Mouse (Mus musculus) limb, embryonic 13.5 days (tissue): ENCODE measurements around the gene Plac1. TPM values are rescaled to one million over a fixed set of nuclear protein-coding genes. Genes with fewer than 3 reads are reported as not detected.

Source experiments
- ATAC-seq: fragments of 200-750 bp; cut with Nextera tagmentation; 2 replicates; pipeline ENCODE4 v1.8.0; 2017; ENCODE audit warnings: low read depth, moderate number of reproducible peaks, moderate TSS enrichment; ENCODE audit not compliant: low FRiP score
- H3K27ac ChIP-seq: fragments of 300-500 bp; sonication (generic); 2 replicates; pipeline ENCODE4 v1.5.1; 2015; ENCODE audit warnings: inconsistent platforms, mild to moderate bottlenecking, moderate library complexity
- H3K27me3 ChIP-seq: fragments of 300-500 bp; sonication (generic); 2 replicates; pipeline ENCODE4 v1.6.1; 2015; ENCODE audit warnings: mild to moderate bottlenecking, inconsistent platforms
- H3K36me3 ChIP-seq: fragments of 300-500 bp; sonication (generic); 2 replicates; pipeline ENCODE4 v1.6.1; 2015; ENCODE audit warnings: inconsistent platforms, mild to moderate bottlenecking, moderate library complexity
- H3K4me1 ChIP-seq: fragments of 300-500 bp; sonication (generic); 2 replicates; pipeline ENCODE4 v1.6.1; 2015; ENCODE audit warnings: inconsistent platforms
- H3K4me2 ChIP-seq: fragments of 300-500 bp; sonication (generic); replicated peaks from 2 replicates; pipeline ENCODE4 v1.6.1; 2015; ENCODE audit warnings: inconsistent platforms, mild to moderate bottlenecking, moderate library complexity
- H3K4me3 ChIP-seq: fragments of 300-500 bp; sonication (generic); 2 replicates; pipeline ENCODE4 v1.5.1; 2015; ENCODE audit warnings: moderate library complexity, mild to moderate bottlenecking, inconsistent platforms
- H3K9ac ChIP-seq: fragments of 300-500 bp; sonication (generic); 2 replicates; pipeline ENCODE4 v1.6.1; 2015; ENCODE audit warnings: mild to moderate bottlenecking, inconsistent platforms
- H3K9me3 ChIP-seq: fragments of 300-500 bp; sonication (generic); 2 replicates; pipeline ENCODE4 v1.6.1; 2016; ENCODE audit warnings: inconsistent platforms
- WGBS: fragments of 180-500 bp; shearing (Covaris S2); methylation state at CpG from one replicate; pipeline ENCODE4 v1.1.7; 2015; 5-methylcytosine and 5-hydroxymethylcytosine counted together
- polyA plus RNA-seq: library from polyadenylated mRNA; unstranded; fragments of >200 nt; fragmentation: Nextera tagmentation; extraction: Ambion mirVana; gene quantifications from 2 replicates; pipeline ENCODE4 v1.2.1, GENCODE M21; 2015

Gene Plac1
- polyA plus RNA-seq, 1 experiment from 2014 or later = 13.3 TPM

GRCm38 (mm10) chrX:53056627-53057026 lies 183.3 kb downstream of the Plac1 start:
- Histone ChIP-seq H3K9ac (peak overlapping the region; percentile 92), H3K4me1 (peaks cover 7% of the 10 kb centered on the region), H3K4me3 (peak overlapping the region; percentile 59), H3K27me3 (peaks cover 11% of the 10 kb centered on the region; the same call in 1 of the 2 replicates), H3K4me2 (peak overlapping the region; percentile 65), H3K27ac (peak overlapping the region; percentile 97), H3K9me3 (no peaks in the 10 kb centered on the region), H3K36me3 (peaks cover 6% of the 10 kb centered on the region; the same call in 1 of the 2 replicates)
- 25% methylated on average over 32 of the region's 33 CpGs for WGBS
- ATAC-seq = peak; percentile 6; the same call in 1 of the 2 replicates

- peak overlapping the region; percentile 97 for H3K27ac ChIP-seq
- H3K4me1 ChIP-seq = peaks cover 7% of the 10 kb centered on the region
- H3K9ac ChIP-seq = peak overlapping the region; percentile 92
- peaks cover 11% of the 10 kb centered on the region; the same call in 1 of the 2 replicates for H3K27me3 ChIP-seq
- H3K36me3 ChIP-seq = peaks cover 6% of the 10 kb centered on the region; the same call in 1 of the 2 replicates
- no peak for ATAC-seq
- WGBS = 11% methylated on average over 9 of the region's 9 CpGs
- H3K4me3 ChIP-seq = peak overlapping the region; percentile 59
- peak overlapping the region; percentile 65 for H3K4me2 ChIP-seq
- no peaks in the 10 kb centered on the region for H3K9me3 ChIP-seq
Observed at GRCm38 (mm10) chrX:53055771-53056170, 184.1 kb downstream of the Plac1 start.

- Histone ChIP-seq H3K9me3 (no peaks in the 10 kb centered on the region), H3K9ac (peak overlapping the region; percentile 63), H3K4me2 (peak overlapping the region; percentile 59), H3K27me3 (peaks cover 11% of the 10 kb centered on the region; the same call in 1 of the 2 replicates), H3K27ac (peak overlapping the region; percentile 80), H3K4me1 (peaks cover 14% of the 10 kb centered on the region), H3K4me3 (peak overlapping the region; percentile 59), H3K36me3 (peaks cover 6% of the 10 kb centered on the region; the same call in 1 of the 2 replicates)
- 39% methylated on average over 5 of the region's 5 CpGs for WGBS
- ATAC-seq = no peak
Observed at GRCm38 (mm10) chrX:53053885-53054284, 186.0 kb downstream of the Plac1 start.

- H3K27me3 ChIP-seq = 0 out of 2 replicates have a peak, but pooled peaks cover 7% of the 10 kb centered on the region
- peak overlapping the region; percentile 80 for H3K27ac ChIP-seq
- 10% methylated on average over 13 of the region's 13 CpGs for WGBS
- peak overlapping the region; percentile 59 for H3K4me2 ChIP-seq
- peaks cover 14% of the 10 kb centered on the region for H3K4me1 ChIP-seq
- peak overlapping the region; percentile 59; the same call in 1 of the 2 replicates for H3K4me3 ChIP-seq
- no peaks in the 10 kb centered on the region for H3K9me3 ChIP-seq
- H3K9ac ChIP-seq = no peak overlapping the region
- H3K36me3 ChIP-seq = peaks cover 6% of the 10 kb centered on the region; the same call in 1 of the 2 replicates
- ATAC-seq = peak; percentile 66
Observed at GRCm38 (mm10) chrX:53052652-53053500, 187.0 kb downstream of the Plac1 start.

GRCm38 (mm10) chrX:53050353-53050752 lies 189.6 kb downstream of the Plac1 start:
- no peaks in the 10 kb centered on the region for H3K9me3 ChIP-seq
- peaks cover 6% of the 10 kb centered on the region; the same call in 1 of the 2 replicates for H3K36me3 ChIP-seq
- peak overlapping the region; percentile 15; the same call in 1 of the 2 replicates for H3K27ac ChIP-seq
- peak overlapping the region; percentile 14 for H3K4me3 ChIP-seq
- H3K4me2 ChIP-seq = peak overlapping the region; percentile 52
- WGBS = 8% methylated on average over 9 of the region's 9 CpGs
- no peaks in the 10 kb centered on the region for H3K27me3 ChIP-seq
- no peak overlapping the region for H3K9ac ChIP-seq
- peaks cover 27% of the 10 kb centered on the region for H3K4me1 ChIP-seq
- ATAC-seq = no peak

GRCm38 (mm10) chrX:53049196-53049595 lies 190.7 kb downstream of the Plac1 start:
- Histone ChIP-seq H3K27me3 (no peaks in the 10 kb centered on the region), H3K36me3 (peaks cover 5% of the 10 kb centered on the region; the same call in 1 of the 2 replicates), H3K27ac (no peak overlapping the region), H3K4me2 (no peak overlapping the region), H3K4me3 (no peak overlapping the region), H3K4me1 (peaks cover 28% of the 10 kb centered on the region), H3K9me3 (no peaks in the 10 kb centered on the region), H3K9ac (no peak overlapping the region)
- no peak for ATAC-seq
- 43% methylated on average over 4 of the region's 4 CpGs for WGBS

GRCm38 (mm10) chrX:53046911-53047310 lies 193.0 kb downstream of the Plac1 start:
- WGBS = 19% methylated on average over 2 of the region's 2 CpGs
- no peak for ATAC-seq
- Histone ChIP-seq H3K27me3 (no peaks in the 10 kb centered on the region), H3K4me1 (peaks cover 22% of the 10 kb centered on the region), H3K9me3 (no peaks in the 10 kb centered on the region), H3K4me3 (no peak overlapping the region), H3K36me3 (no peaks in the 10 kb centered on the region), H3K4me2 (no peak overlapping the region), H3K27ac (no peak overlapping the region), H3K9ac (no peak overlapping the region)

GRCm38 (mm10) chrX:53046033-53046432 lies 193.9 kb downstream of the Plac1 start:
- H3K4me2 ChIP-seq = no peak overlapping the region
- H3K27me3 ChIP-seq = no peaks in the 10 kb centered on the region
- no peaks in the 10 kb centered on the region for H3K36me3 ChIP-seq
- no peak overlapping the region for H3K4me3 ChIP-seq
- no peaks in the 10 kb centered on the region for H3K9me3 ChIP-seq
- no peak overlapping the region for H3K9ac ChIP-seq
- 66% methylated on average over 4 of the region's 4 CpGs for WGBS
- H3K27ac ChIP-seq = peak overlapping the region; percentile 48; the same call in 1 of the 2 replicates
- ATAC-seq = no peak
- H3K4me1 ChIP-seq = peaks cover 22% of the 10 kb centered on the region

- no peak overlapping the region for H3K4me3 ChIP-seq
- no peak overlapping the region for H3K9ac ChIP-seq
- H3K27ac ChIP-seq = peak overlapping the region; percentile 48; the same call in 1 of the 2 replicates
- H3K4me1 ChIP-seq = peaks cover 19% of the 10 kb centered on the region
- peak overlapping the region; percentile 25 for H3K4me2 ChIP-seq
- 32% methylated on average over 10 of the region's 10 CpGs for WGBS
- no peak for ATAC-seq
- no peaks in the 10 kb centered on the region for H3K36me3 ChIP-seq
- H3K27me3 ChIP-seq = no peaks in the 10 kb centered on the region
- H3K9me3 ChIP-seq = no peaks in the 10 kb centered on the region
Observed at GRCm38 (mm10) chrX:53045187-53045903, 194.6 kb downstream of the Plac1 start.

- H3K27ac ChIP-seq = no peak overlapping the region
- WGBS = 84% methylated on average over 6 of the region's 6 CpGs
- H3K4me1 ChIP-seq = peaks cover 15% of the 10 kb centered on the region
- no peaks in the 10 kb centered on the region for H3K36me3 ChIP-seq
- no peak overlapping the region for H3K9ac ChIP-seq
- no peak for ATAC-seq
- H3K9me3 ChIP-seq = no peaks in the 10 kb centered on the region
- H3K27me3 ChIP-seq = no peaks in the 10 kb centered on the region
- H3K4me3 ChIP-seq = no peak overlapping the region
- H3K4me2 ChIP-seq = no peak overlapping the region
Observed at GRCm38 (mm10) chrX:53041006-53041405, 198.9 kb downstream of the Plac1 start.

- H3K36me3 ChIP-seq = no peaks in the 10 kb centered on the region
- peaks cover 6% of the 10 kb centered on the region for H3K4me1 ChIP-seq
- H3K4me3 ChIP-seq = no peak overlapping the region
- H3K9me3 ChIP-seq = no peaks in the 10 kb centered on the region
- H3K4me2 ChIP-seq = no peak overlapping the region
- 85% methylated on average over 6 of the region's 6 CpGs for WGBS
- H3K27me3 ChIP-seq = no peaks in the 10 kb centered on the region
- H3K9ac ChIP-seq = no peak overlapping the region
- no peak overlapping the region for H3K27ac ChIP-seq
- no peak for ATAC-seq
Observed at GRCm38 (mm10) chrX:53040138-53040537, 199.8 kb downstream of the Plac1 start.

- H3K27ac ChIP-seq = no peak overlapping the region
- no peak overlapping the region for H3K4me2 ChIP-seq
- 34% methylated on average over 5 of the region's 5 CpGs for WGBS
- H3K27me3 ChIP-seq = no peaks in the 10 kb centered on the region
- no peak overlapping the region for H3K4me3 ChIP-seq
- no peak overlapping the region for H3K9ac ChIP-seq
- H3K9me3 ChIP-seq = no peaks in the 10 kb centered on the region
- peaks cover 6% of the 10 kb centered on the region; the same call in 1 of the 2 replicates for H3K4me1 ChIP-seq
- H3K36me3 ChIP-seq = no peaks in the 10 kb centered on the region
- ATAC-seq = no peak
Observed at GRCm38 (mm10) chrX:53039651-53040050, 200.3 kb downstream of the Plac1 start.
